Mouse (Mus musculus): Measurements from ENCODE around the gene Tgds. TPM values are rescaled to one million over a fixed set of nuclear protein-coding genes. Genes with fewer than 3 reads are reported as not detected.

The Tgds gene
- total RNA-seq, 2 experiments from 2014 or later: 8.4 to 10.5 TPM

Other genes with a start within 250 kb of the Tgds start
- 1 to 10 TPM; 3.2 to 6.0 TPM for gene Dct, start 80.5 kb downstream of the Tgds start, total RNA-seq (2021)
- 10 to 100 TPM; 19.7 to 20.0 TPM for gene Gpr180, start 4.4 kb upstream of the Tgds start, total RNA-seq (2021)
- under 1 TPM in 1 of 2 experiments, not detected in 1; 0.23 TPM for gene Sox21, start 104.3 kb upstream of the Tgds start, total RNA-seq (2021)
- gene Gm9376, start 134.2 kb upstream of the Tgds start, total RNA-seq (2021): not detected

Measured in heart, adult 18-20 months (tissue).